Mouse (Mus musculus) c-Kit-positive CD71-positive TER-119-positive erythroid progenitor cells, embryonic 14.5 days (primary cell): ENCODE measurements around the gene Tbx10.
"Not testable (repeated sequence)": the region's sequence is repeated elsewhere in the genome, so short reads cannot be mapped to it uniquely, and the experiment has no call there.

Source experiments
- DNase-seq: peaks from one replicate; pipeline ENCODE4 v3.0.0-alpha.2; 2013; ENCODE audit warnings: low spot score

Tbx10 gene

DNA sequence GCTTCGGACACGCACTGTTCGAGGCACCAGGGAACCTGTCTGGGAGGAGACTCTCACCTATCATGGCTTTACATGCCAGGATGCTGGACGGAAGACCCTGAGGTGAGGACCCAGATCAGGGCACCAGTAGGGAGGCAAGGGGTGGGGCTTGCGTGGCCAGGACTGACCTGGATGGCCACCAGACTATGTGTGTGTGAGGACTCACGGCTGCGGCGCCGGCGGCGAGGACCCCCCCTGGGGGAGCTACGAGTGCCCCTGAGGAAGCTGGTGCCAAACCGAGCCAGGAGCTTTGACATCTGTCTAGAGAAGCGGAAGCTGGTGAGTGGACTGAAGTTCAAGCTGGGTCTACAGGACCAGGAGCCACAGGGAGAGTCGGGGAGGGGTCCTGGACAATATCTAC is 11.8 kb downstream of the Tbx10 start:
- DNase-seq = no peak

DNA sequence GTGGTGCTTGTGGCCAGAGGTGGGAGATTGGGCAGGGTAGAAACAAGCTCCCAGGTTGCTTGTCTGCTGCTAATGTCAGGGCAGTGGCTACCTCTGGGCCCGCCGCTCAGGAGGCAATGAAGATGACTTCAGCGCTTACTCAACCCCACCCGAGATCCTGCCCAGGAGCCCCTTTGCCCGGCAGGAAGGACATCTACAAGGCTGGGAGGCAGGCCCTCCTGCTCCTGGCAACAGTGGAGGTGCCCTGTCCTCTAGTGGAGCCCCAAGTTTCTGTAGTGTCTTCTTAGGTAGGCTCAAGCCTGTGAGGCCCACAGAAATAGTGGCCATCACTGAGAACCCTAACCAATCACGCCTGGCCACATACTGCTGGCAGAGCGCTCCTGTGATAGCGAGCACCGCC is 12.5 kb downstream of the Tbx10 start:
- no peak for DNase-seq

DNA sequence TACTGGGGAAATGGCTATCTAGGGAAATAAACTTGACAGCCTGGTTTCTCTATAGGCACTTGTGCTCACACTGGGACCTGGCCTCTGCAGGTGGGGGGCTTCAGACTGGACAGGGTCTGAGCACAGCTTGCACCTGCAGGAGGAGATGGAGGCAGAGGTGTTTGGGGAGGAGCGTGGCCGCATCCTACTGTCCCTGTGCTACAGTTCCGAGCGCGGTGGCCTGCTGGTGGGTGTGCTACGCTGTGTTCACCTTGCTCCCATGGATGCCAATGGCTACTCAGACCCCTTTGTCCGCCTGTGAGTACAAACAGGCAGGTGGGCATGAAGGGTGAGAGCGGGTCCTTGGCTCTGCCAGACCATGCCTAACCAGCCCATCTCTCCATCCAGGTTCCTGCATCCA is 13.4 kb downstream of the Tbx10 start:
- no peak for DNase-seq

DNA sequence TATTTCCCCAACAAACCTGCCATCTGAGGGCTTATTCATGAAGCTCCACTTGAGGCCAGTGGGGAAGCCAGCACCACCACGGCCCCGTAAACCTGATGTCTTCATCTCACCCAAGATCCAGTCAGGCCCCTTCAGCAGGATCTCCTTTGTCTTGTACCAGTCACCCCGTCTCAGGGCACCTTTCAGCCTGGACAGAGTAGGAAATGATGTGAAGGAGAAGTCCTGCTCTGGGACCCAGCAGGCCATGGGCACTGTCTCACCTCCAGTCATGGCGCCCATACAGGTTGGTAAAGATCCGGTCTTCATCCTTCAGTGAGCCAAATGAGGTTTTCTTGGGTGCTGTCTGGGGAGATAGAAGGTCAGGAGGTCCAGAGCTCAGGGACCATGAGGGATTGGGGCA is 18.5 kb downstream of the Tbx10 start:
- no peak for DNase-seq

DNA sequence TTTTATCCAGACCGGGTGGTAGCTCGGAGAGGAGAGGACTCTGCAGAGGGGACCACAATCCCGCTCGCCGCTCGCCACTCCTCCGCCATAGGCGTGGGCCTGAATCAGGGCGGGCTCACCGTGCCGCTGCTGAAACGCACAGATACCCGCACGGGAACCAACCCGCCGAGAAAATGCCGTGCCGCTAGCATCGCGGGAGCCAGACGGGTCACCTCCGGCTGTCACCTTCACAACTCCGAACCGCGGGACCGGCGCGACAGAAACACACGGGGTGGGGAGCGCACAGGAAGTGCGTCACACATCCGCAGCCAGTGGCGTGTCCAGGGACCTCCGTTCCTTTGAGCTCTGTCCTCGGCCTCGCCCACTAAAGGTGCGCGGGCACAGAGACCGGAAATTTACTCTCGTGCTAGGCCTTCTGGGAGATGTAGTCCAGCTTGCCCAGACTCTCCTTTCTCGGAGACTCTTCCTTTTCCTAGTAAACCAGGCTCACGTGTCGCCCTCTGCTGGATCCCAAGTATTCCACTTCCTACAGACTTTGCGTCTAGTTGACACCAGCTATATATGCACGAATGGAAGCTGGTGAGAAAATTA is 20.0 kb downstream of the Tbx10 start, which contains the start of gene Ndufv1:
TSS of gene Ndufv1 (minus strand) at position 375 of the 591 bp plus-strand sequence.
- DNase-seq = peak; percentile 98

DNA sequence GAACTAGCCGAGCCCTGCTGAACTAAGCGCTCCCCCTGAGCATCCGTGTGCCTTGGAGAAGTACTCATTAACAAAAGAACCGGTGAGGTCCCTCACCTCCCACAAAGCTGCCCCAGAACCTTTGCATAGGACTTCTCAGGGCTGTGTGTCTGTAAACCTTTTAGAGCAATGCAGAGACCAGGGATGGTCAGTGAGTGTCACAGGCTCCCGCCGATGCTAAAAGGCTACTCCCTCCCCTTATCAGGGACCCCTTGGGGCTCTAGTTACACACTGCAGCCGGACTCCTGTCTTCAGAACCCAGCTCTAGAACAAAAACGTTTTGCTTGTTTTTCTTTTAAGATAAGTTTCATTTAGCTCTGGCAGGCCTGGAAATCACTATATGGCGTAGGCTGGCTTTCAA is 20.5 kb downstream of the Tbx10 start:
- DNase-seq = no peak

DNA sequence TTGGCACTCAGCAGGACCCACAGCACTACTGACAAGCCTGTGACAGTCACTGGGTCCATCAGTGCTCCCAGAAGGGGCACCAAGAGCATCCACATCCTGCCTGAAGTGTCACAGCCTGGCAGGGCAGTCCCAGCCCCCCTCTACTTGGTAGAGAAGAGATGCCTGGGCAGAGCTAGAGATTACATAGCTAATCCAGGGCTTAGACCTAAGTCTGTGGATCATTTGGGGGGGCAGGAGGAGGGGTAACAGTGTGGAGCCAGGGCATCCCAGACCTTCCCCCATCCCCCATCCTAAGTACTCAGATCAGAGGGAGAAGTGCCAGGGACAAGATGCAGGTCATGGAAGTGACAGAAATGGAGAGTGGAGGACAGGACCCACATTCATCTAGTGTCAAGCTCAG is 22.2 kb downstream of the Tbx10 start:
- DNase-seq = no peak

DNA sequence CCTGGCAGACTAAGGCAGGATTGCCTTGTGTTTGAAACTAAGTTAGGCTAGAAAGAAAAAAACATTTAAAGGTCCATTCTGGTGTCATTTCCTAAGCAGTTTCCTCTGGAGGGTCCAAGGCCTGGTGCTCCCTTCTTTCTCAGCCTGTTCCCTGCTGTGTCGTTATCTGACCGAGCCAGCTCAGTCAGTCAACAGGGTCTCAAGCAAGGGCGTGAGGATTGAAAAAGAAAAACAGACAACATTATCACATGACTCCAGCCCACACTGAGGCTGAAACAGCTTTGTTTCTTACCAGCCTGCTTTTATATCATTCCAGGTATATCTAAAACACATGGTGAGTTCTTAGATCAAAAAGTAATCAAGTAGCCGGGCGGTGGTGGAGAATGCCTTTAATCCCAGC is 23.1 kb downstream of the Tbx10 start:
- peak; percentile 50 for DNase-seq

DNA sequence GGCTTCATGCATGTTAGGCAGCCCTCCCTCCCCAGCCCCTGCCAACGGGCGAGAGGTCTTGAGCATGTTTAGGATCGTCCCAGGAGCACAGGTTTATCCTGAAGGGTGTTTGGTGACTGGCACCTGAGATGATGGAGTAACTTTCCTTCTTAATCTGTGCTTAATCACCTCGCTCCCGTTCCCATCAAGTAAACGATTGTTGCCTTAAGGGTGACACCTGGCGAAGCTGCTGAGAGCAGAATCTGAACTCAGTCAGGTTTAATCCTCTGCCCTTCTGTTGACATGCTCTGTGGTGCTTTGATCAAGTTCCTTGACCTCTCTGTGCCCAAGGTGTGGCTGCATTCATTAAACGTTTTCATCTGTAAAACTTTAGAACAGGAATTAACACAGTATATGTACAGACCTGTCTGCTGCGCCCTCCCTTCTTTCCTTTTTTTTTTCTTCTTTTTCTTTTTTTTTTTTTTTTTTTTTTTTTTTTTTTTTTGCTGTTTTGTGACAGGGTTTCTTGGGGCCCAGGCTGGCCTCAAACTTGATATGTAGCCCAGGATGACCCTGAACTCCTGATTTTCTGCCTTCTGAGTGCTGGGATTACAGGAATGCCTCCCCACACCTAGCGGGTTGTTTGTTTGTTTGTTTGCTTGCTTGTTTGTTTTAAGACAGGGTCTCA is 25.5 kb downstream of the Tbx10 start:
- DNase-seq = no peak

DNA sequence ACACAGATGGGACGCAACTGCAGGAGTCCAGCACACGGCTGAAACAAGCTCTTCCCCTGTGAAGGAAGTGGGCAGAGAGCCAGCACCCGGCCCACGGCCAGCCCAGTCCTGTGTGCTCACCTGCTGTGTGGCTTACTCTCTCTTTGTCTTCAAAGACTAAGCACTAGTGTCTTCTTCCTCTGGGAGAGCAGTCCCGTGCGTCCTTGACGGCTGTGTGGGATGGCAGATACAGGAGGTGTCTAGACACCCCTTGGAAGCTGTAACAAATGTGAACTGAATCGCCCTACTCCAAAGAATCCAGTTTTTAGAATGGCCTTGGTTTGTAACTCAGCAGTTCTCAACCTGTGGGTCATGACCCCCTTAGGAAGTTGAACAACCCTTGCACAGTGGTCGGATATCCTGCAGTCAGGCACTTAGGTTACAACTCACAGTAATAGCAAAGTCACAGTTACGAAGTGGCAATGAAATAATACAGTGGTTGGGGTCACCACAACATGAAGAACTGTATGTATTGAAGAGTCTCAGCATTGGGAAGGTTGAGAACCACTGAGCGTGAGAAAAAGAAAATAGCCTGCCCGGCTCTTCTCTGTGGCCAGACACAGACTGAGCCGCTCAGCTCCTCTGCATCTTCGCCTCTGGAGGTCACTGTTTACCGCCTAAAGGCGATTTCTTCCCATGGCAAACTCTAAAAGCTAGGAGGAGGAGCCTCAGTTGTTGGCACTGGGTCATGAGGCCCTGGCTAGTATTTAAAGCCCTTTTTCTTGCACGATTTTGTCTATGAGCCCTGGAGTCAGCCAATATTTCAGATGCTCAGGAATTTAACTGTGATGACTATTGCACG is 26.4 kb downstream of the Tbx10 start:
- DNase-seq = peak; percentile 70

DNA sequence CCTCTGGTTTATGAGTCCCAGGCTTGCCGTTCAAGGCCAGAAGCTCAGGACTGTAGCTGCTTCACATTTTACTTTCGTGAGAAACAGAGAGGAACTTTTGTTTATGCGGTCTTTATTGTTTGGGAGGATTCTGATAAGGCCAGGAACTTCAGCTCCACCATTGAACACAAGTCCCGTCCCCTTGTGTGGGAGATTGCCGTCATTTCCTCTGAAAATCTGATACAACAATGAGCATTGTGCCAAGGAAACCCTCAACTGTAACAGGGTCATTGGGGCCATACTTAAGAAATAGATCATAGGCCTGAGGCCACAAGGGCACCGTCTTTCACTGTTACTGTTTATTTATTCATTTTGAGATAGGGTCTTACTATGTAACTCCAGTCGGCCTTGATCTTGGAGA is 30.6 kb downstream of the Tbx10 start:
- no peak for DNase-seq

DNA sequence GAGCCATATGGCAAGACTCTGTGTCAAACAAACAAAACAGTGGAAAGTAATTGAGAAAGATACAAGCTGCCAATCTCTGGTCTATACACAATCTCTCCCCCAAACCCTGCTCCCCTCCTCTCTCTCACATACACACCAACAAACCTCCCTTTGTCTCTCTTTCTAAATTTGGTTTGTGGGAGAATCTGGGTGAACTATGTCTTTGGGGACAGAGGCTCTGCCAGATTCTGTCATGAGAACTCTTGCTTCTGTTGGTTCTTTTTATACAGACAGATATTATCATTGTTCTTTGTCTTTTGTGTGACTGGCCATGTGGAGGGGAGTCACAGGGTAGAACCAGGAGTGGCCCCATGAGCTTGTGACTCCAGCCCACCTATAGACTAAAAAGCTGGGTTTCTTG is 35.0 kb downstream of the Tbx10 start:
- DNase-seq = no peak

DNA sequence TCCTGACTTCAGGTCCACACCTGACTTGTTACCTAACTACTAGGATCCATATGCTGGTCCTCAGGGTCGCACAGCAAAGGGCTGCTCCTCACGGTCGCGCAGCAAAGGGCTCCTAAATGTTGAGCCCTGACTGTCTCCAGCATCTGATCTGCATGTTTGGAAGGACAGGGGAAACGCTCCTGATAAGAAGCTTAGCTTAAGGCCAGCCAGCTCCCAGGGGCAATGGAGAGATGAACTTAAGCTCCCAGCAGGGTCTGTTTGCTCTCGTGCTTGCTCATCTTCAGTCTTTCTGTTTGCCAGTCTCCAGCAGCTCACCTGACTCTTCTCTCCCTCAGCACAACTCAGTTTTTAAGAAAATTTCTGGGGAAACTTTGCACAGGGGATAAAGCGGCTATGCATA is 40.1 kb downstream of the Tbx10 start:
- no peak for DNase-seq

DNA sequence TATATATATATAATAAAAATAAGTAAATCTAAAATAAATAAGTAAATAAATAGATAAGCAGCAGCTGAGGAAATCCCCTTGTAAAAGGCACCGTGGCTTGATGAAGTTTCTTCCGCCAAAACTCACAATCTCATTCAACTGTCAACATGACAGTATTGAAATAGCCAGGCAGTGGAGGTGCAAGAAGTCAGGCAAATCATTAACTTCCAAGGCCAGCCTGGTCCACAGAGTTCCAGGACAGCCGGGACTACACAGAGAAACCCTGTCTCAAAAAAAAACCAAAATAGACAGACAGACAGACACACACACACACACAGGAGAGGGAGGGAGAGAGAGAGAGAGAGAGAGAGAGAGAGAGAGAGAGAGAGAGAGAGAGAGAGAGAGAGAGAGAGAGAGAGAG is 40.7 kb downstream of the Tbx10 start:
- DNase-seq = no peak

DNA sequence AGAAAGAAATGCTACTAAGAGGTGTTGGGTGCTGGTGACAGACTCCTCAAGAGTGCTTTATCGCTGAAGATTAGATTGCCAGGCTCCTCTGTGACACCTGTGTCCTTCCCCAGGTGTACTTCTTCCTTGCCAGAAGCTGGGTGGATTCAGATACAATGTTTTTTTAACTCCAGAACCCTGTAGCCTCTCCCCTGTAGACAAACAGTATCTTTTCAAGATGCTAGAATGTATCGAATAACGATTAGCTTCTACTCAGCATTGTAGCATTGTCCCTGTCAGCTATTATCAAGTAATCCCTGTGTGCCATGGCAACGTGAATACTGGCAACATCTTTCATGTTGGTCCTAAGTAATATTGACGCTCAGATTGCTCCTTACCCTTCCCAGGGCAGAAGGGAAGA is 41.2 kb downstream of the Tbx10 start:
- no peak for DNase-seq

DNA sequence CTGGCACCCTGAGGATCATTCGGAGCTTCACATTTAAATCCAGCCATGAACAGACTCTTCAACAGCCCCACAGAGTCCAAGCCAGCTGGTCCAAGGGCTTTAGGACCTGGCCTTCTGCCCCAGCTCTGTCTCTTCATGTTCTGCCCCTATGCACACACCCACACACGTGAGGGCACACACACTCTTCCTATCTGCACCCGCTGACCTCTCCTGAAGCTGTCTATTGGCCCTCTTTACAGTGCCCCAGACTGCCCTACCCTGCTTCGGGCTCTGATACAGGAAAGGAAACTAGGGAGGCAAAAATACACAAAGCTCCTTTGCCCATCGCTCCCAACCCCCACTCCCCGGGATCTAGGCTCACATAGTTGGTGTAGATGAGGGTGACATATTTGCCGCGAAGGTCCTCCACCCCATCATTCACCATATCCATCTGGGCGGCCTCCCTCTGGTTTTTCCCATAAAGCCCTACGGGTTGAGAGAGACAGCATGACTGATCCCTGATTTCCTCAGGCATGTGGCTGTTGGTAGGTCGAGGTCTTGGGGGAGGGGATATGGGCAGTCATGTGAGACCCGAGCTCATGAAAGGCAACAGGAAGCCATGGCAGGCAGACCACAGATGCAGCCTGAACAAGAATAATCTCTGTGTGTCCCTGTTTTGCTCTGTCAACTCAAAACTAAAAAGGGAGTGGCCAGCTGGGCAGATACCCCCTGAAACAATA is 43.9 kb downstream of the Tbx10 start:
- DNase-seq = no peak

DNA sequence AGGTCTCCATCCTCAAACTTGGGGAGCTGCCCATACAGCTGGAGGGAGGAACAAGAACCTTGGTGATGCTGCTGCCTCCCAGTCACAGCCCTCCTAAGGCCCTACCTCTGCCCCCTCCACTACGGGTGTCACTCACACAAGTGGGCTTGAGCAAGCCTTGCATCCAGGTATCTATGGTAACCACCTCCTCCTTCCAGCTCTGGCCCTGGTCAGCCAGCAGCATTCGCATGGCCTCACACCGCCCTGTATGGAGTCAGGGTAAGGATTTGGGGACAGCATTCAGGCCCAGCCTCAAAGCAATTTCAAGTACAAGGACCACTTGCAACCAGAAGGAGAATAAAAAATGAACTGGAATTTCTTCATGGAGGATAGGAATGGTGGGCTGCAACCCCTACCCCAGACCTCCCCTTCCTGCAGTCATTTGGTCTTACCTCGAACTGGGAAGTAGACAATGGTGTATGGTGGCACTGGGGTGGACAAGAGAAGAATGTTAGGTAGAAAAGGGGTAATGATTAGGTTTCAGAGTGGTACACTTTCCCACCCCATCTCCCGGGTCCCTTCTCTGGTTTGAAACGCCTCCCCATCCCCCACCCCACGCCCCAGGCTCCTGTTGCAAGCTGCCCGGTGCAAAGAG is 44.7 kb downstream of the Tbx10 start:
- not testable (repeated sequence) for DNase-seq

DNA sequence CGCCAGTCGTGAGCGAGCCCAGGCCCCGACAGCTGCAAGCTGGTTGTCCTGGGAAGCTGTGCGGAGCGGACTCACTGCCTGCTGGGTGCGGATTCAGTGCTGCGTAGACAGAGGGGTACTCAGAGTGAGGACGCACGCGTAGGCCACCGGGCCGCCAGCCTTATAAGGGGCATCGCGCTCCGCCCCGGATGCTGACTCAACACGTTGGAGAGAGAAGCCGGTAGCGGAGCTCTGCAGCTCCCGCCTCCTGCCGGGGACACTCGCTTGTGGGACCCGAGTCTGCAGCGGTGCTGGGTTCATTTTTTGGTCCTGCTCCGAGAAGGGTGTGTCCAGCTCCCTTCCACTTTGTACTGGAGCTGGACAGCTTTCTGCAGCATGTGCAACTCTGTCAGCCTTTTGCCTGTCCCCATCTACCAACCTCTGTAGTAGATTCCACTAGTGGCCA is 45.3 kb downstream of the Tbx10 start, which contains the start of gene Gstp1:
TSS of gene Gstp1 (minus strand) at position 198 of the 445 bp plus-strand sequence.
- DNase-seq = peak; percentile 83

DNA sequence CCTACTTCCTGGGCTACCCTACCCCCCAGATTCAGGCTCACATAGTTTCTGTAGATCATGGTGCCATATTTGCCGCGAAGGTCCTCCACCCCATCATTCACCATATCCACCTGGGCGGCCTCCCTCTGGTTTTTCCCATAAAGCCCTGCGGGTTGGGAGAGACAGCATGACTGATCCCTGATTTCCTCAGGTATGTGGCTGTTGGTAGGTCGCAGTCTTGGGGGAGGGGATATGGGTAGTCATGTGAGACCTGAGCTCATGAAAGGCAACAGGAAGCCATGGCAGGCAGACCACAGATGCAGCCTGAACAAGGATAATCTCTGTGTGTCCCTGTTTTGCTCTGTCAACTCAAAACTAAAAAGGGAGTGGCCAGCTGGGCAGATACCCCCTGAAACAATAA is 48.4 kb downstream of the Tbx10 start:
- not testable (repeated sequence) for DNase-seq

DNA sequence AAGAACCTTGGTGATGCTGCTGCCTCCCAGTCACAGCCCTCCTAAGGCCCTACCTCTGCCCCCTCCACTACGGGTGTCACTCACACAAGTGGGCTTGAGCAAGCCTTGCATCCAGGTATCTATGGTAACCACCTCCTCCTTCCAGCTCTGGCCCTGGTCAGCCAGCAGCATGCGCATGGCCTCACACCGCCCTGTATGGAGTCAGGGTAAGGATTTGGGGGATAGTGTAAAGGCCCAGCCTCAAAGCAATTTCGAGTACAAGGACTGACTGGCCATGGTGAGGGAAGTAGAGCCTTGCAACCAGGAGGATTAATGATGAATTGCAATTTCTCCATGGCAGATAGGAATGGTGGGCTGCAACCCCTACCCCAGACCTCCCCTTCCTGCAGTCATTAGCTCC is 48.9 kb downstream of the Tbx10 start:
- not testable (repeated sequence) for DNase-seq

DNA sequence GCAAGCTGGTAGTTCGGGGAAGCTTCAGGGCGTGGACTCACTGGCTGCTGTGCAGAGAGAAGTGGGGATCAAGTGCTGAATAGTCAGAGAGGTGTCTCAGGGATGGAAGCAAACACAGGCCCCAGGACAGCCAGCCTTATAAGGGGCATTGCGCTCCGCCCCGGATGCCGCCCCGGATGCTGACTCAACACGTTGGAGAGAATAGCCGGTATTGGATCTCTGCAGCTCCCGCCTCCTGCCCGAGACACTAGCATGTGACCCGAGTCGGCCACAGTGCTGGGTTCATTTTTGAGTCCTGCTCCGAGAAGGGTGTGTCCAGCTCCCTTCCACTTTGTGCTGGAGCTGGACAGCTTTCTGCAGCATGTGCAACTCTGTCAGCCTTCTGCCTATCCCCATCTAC is 49.6 kb downstream of the Tbx10 start:
- DNase-seq = no peak

DNA sequence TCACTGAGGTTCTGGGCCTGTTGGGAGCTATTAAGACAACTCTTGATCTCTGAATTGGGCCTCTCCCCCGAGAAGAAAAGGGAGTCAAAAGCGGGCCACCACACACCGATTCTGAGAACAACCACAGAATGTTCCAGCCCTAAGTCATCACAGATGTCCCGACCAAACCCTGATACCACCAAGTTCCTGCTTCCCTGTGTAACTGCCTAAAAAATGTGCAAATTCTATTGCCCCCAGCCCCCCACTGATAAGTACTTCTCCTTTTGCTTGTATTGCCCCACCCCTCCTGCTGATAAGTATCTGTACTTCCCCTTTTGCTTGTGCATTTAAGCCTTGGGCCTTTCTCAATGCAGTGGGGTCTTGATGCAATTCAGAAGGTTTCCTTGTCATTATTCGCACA is 51.6 kb downstream of the Tbx10 start:
- not testable (repeated sequence) for DNase-seq
